9 mouse cellular contexts compared by ENCODE assay signal in genomic region chr19:34345616-34346267, GRCm38 (mm10). TPM values are rescaled to one million over a fixed set of nuclear protein-coding genes. Genes with fewer than 3 reads are reported as not detected.
DNase-seq lines count a peak whose midpoint lies in the region; ATAC-seq lines count a peak whose summit lies in the region.
"Had no signal": no experiment of that assay in that cellular context is flagged by ENCODE, and none has a peak within 500 bp of the region (broad histone marks: within the 10 kb centered on the region; RNA-seq: fewer than 3 reads in every experiment).

No protein-coding gene starts in this region.

- H3K4me2 ChIP-seq in hindbrain, embryonic 11.5 days (replicated peaks; ENCODE audit: low read depth, low read length) = no peak overlapping the region

- ATAC-seq in hindbrain, embryonic 11.5 days (ENCODE audit: low FRiP score) = no peak

- no peaks in the 10 kb centered on the region for H3K9me3 ChIP-seq in hindbrain, embryonic 10.5 days
- H3K9me3 ChIP-seq in hindbrain, embryonic 11.5 days (ENCODE audit: control insufficient read depth, low read length) = no peaks in the 10 kb centered on the region
- H3K9me3 ChIP-seq: G1E had no signal

- no peaks in the 10 kb centered on the region for H3K27me3 ChIP-seq in hindbrain, embryonic 10.5 days (ENCODE audit: insufficient read depth, poor library complexity, severe bottlenecking)
- no peaks in the 10 kb centered on the region for H3K27me3 ChIP-seq in hindbrain, embryonic 11.5 days (ENCODE audit: control insufficient read depth, insufficient read depth, low read length)

- H3K4me1 ChIP-seq in hindbrain, embryonic 10.5 days (replicated peaks) = no peaks in the 10 kb centered on the region
- H3K4me1 ChIP-seq in hindbrain, embryonic 11.5 days (replicated peaks; ENCODE audit: control insufficient read depth, insufficient read depth, low read length) = no peaks in the 10 kb centered on the region

- DNase-seq in hindbrain, embryonic 10.5 days (ENCODE audit: low spot score) = peak; percentile 14
- DNase-seq in hindbrain, embryonic 11.5 days (ENCODE audit: low spot score) = no peak
- DNase-seq in NIH3T3 (ENCODE audit: low read depth) = peak; percentile 28
- peak; percentile 84 to 86 for DNase-seq in cerebellum, postnatal 14 days
- DNase-seq in heart, postnatal 10 days = peak; percentile 33 to 37
- DNase-seq in lung, postnatal 36 days = peak; percentile 41
- DNase-seq in right cerebral cortex, postnatal 14 days = no peak
- no peak for DNase-seq in spleen, postnatal 36 days (ENCODE audit: low spot score in 2 of 2)

- no peak overlapping the region for H3K27ac ChIP-seq in hindbrain, embryonic 10.5 days
- no peak overlapping the region for H3K27ac ChIP-seq in hindbrain, embryonic 11.5 days (ENCODE audit: low read depth, low read length)

- intact Hi-C loops in heart, postnatal 10 days (cut with DNase I) = no loop called here

- no peak overlapping the region for H3K4me3 ChIP-seq in hindbrain, embryonic 10.5 days
- no peak overlapping the region for H3K4me3 ChIP-seq in hindbrain, embryonic 11.5 days (ENCODE audit: low read depth, low read length)

- 64% methylated on average over 8 of the region's 8 CpGs for WGBS in hindbrain, embryonic 10.5 days
- WGBS in hindbrain, embryonic 11.5 days = 66% methylated on average over 8 of the region's 8 CpGs

- H3K36me3 ChIP-seq in hindbrain, embryonic 10.5 days = no peaks in the 10 kb centered on the region
- H3K36me3 ChIP-seq in hindbrain, embryonic 11.5 days (ENCODE audit: control insufficient read depth, insufficient read depth, low read length) = no peaks in the 10 kb centered on the region
- H3K36me3 ChIP-seq: G1E had no signal

- H3K9ac ChIP-seq in hindbrain, embryonic 11.5 days (ENCODE audit: low read depth, low read length) = no peak overlapping the region

RNA-seq across cellular contexts. Expression of gene Fas, which starts 55.3 kb away (rescaled TPM):
- polyA plus RNA-seq in hindbrain, embryonic 10.5 days (2016; fragmentation: Nextera tagmentation; extraction: Ambion mirVana) = 0.15 and 0.31 TPM in 2 replicates
- 0.49 and 1.2 TPM in 2 replicates for polyA plus RNA-seq in hindbrain, embryonic 11.5 days (2014; fragmentation: Nextera tagmentation; extraction: Ambion mirVana)
- total RNA-seq in heart, postnatal 10 days (2021) = 10 to 100 TPM in 1 of 2 experiments, 1 to 10 TPM in 1; 5.4 to 10.6 TPM
- total RNA-seq: G1E had no signal
- polyA plus RNA-seq: G1E had no signal

Comparison
In these comparisons a context has a peak if more than half of its experiments do, and no peak if none do; other contexts are left out.
1. DNase-seq: peak in hindbrain, embryonic 10.5 days (single experiment), NIH3T3 (single experiment), cerebellum, postnatal 14 days (2 of 2), heart, postnatal 10 days (2 of 2) and lung, postnatal 36 days (single experiment); none in hindbrain, embryonic 11.5 days (single experiment), right cerebral cortex, postnatal 14 days (single experiment) and spleen, postnatal 36 days (0 of 2).